Mouse (Mus musculus): ENCODE measurements around the gene Camsap2. TPM values are rescaled to one million over a fixed set of nuclear protein-coding genes. Genes with fewer than 3 reads are reported as not detected.

Gene Camsap2
- total RNA-seq, 2 experiments from 2014 or later, result 135 to 137 TPM

DNA sequence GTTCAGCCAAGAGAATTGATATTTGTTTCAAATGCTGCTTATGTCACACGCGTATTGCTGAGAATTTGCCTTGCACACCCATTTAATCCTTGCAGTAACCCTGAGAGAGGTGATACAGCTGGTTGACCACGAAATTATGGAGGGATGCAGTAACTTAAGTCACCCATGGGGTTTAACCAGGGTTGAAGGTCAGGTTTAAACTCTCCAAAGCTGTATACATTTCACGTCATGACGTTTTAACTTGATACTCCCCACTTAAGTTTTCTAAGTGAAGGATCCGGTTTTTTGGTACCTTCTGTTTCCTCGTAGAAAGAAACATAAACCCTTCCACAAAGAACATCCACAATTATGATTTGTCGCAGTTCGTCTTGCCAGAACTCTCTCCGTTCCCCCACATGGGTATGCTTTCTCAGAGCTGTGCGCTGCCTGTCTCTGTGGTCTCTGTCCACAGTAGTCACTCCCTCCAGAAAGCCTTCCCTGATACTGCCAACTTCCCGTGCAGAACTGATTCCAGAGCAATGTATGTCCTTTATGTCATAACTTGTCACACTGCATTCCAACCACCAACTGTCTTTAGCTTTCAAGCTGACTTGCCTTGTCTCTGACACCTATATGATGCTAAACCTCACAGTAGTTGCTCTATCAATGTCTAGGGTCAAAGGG is 600 bp upstream of the Camsap2 start:
- peak in 1 of 2 experiments; percentile 31 for DNase-seq (ENCODE audit: low spot score in 2 of 2)
- intact Hi-C loops (cut with DNase I), result loop anchor here (1.0 to 2.0 kb wide), 2 partner anchors 69 to 112 kb away; partner anchors contain the start of gene Ddx59

DNA sequence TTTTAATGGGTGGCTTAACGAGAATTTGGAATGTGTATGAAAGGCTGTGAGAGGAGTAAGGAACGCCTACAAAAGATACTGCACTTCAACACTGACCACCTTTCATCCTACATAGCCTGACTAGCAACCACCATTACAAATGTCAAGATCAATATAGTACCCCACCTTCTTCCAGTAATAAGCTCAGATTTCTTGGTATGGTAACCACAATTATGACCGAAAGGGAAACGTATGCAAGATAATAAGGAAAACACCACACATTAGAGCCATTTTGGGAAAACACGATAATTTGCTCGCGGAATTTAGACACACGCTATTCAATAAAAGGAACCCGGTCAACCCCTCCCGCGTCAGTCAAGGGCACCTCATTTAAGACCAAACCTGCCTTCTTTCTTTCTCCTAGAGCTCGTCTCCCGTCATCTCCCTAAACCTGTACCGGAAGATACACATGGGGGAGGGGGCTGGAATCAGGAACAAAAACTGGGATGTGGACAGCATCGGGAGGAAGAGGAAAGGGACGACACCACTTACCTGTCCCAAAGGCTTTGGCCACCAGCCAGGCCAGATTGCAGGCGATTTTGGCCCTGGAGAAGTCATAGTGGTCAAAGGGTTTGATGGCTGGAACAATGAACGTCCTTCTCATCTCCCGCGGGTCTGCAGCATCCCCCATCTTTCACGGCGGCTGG is 993 bp downstream of the Camsap2 start:
- peak in 1 of 2 experiments; percentile 43 for DNase-seq (ENCODE audit: low spot score in 2 of 2)
- intact Hi-C loops (cut with DNase I), result no loop called here

DNA sequence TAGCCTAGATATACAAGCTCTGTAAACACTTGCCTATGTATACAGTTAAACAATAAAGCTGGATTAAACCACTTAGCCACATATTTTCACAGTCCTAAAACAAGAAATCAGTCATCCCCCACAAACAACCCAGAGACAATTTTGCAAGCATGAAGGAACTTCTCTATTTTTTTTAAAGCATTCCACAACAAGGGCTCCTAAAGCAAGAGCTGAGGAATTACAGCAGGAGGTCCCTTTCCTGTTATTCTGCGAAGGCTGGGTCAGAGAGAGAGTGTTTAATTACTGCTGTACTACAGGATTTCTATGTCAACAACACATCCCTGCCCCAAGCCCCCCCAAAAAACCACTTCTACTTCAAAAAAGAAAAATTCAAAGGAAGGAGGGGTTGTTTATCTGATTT is 1.6 kb downstream of the Camsap2 start:
- DNase-seq (ENCODE audit: low spot score in 2 of 2), result no peak
- intact Hi-C loops (cut with DNase I), result no loop called here

DNA sequence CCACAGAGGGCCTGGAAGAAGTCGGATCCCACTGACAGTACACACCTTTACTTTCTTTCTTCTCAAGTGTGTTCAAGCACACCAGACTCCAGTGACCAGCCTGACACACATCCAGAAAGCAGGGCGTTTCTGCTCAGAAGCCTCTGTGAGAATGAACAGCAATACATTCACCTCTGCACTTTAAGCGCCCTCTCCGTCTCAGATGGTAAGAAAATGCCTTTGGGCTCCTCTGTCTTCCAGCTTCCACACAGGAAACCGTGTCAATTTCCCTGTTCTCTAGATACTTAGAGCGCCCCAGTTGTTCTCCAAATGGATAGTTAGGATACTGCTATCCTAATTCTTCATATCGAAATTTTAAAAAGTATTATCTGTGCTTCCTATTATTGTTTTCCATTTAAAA is 2.2 kb downstream of the Camsap2 start:
- intact Hi-C loops (cut with DNase I), result loop anchor here (2.0 kb wide), 1 partner anchor 57 kb away; no protein-coding TSS in a partner anchor
- no peak for DNase-seq (ENCODE audit: low spot score in 2 of 2)

DNA sequence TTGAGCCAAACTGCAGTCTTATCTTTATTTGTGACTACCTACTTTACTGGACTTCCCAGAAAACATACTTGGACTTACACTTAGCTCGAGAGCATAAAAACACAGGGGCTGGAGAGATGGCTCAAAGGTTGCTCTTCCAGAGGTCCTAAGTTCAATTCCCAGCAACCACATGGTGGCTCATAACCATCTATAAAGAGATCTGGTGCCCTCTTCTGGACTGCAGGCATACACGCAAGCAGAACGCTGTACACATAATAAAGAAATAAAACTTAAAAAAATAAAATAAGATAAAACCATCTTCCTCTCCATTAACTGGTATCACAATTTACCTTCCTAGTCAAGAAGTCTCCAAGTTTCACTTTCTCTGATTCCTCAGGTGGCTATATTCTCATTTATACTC is 5.4 kb downstream of the Camsap2 start:
- intact Hi-C loops (cut with DNase I), result no loop called here
- no peak for DNase-seq (ENCODE audit: low spot score in 2 of 2)

DNA sequence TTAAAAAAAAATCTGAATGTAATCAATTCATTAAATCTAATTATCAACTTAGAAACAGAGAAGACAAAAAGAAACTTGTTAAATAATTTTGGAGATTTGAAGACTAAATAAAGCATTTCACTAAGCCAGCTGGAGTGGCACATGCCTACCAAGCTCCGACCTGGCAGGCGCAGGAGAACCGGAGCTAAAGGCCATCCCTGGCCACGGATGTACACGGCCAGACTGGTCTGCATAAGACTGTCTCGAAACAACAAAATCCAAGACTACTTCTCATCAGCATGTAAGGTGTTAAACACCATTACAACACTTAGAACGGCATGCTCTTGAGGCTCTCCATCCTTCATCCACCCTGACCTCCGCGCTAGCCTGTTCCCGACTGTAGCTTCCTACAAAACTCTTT is 11.2 kb downstream of the Camsap2 start:
- intact Hi-C loops (cut with DNase I), result no loop called here
- DNase-seq (ENCODE audit: low spot score in 2 of 2), result no peak

DNA sequence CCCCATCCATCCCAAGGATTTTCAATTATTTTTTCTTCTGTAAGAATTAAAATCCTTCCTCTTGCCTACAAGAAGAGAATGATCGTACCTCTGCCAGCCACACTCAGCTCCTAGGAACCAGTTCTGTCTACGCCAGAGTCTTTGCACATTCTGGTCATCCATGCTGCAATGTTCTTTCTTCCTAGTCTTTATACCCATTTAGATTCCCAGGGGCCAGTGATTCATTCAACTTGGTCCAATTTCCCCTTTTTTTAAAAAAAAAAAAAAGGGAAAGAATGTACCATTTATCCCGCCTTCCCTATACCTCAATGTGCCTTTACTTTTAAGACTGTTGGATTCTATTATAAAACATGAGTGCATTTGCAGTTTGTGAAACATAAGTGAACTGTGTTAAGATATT is 12.4 kb downstream of the Camsap2 start:
- intact Hi-C loops (cut with DNase I), result no loop called here
- DNase-seq (ENCODE audit: low spot score in 2 of 2), result no peak

DNA sequence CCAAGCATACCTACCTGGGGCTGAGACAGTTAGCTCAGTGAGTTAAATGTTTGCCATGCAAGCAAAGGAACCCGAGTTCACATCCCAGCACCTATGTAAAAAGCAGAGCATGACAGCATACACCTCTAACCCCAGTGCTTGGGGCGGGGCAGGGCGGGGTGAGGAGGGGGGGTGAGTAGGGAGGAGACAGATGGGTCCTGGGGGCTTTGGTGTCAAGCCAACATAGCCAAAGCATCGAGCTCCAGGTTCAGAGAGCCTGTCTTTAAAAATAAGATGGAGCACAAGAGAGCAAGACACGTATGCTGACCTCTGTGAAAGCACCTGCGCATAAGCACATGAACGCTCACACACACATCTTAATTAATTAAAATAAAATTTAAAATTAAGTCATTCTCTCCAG is 12.8 kb downstream of the Camsap2 start:
- DNase-seq (ENCODE audit: low spot score in 2 of 2), result no peak
- intact Hi-C loops (cut with DNase I), result no loop called here

DNA sequence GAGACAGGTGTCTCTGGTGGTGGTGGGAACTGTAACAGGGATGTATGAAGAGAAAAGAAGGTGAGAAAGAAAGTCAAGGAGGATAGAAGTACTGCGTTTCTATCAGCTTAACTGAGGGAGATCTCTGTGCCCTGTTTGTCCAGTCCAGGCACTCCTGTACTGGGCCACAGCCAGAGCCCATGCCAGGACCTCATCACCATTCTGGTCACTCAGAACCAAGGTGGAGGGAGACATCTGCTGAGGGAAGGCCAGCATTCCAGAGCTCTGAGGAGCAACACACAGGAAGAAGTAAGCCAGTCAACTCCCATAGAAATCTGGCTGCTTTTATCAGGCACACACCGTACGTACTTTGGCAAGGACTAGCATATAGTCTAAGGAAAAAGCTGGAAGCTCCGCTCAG is 14.1 kb downstream of the Camsap2 start:
- intact Hi-C loops (cut with DNase I), result no loop called here
- DNase-seq (ENCODE audit: low spot score in 2 of 2), result no peak

DNA sequence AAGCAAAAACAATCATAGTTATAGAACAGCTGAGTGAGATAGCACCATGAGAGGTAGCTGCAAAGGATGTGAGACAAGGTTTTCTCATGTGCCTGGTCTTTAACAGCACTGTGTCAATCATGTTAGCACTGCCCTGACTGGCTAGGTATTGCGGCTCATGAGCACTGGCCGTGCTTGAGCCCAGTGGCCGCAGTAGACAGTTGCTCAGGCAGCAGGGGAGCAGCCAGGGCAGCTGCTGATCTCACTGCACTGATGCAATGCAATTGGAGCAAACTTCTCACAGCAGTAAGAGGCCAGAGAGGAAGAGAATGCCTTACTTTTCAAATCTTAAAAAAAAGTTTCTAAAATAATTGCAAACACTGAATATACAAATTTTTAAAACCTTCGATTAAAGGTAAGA is 16.5 kb downstream of the Camsap2 start:
- intact Hi-C loops (cut with DNase I), result no loop called here
- DNase-seq (ENCODE audit: low spot score in 2 of 2), result no peak

DNA sequence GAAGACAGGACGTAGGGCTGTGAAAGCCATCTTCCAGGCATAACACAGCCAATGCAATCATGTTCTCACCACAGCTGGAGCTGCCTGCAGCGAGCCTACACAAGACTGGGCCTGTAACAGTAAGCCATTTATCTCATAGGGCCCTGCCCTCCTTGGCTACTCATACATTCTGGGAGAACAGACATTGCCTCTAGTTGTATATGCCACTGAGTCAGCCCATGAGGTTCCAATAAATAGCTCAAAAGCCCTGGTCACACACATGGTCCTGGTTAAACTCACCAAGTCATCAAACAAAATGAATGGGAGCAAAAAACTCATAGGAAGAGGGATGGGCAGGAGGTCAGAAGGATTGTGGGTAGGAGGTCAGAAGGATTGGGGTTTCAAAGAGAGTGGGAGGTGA is 17.3 kb downstream of the Camsap2 start:
- DNase-seq (ENCODE audit: low spot score in 2 of 2), result no peak
- intact Hi-C loops (cut with DNase I), result no loop called here

DNA sequence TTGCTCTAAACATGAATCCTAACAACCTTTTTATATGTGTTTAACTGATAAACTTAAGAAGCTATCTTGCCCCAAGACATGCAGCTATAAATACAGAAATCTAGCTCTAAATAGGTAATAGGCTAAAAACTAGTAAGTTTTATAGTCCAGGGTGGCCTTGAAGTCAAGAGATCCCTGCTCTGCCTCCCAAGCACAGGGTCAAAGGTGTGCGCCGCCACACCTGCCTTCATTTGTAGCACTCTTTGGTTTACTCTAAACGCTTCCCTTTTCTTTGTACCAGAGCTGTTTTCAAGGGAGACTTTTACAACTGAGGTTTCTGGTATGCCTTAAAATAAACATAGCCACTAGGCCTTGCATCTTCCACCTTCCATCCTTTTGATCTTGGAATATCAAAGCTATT is 18.3 kb downstream of the Camsap2 start:
- intact Hi-C loops (cut with DNase I), result no loop called here

DNA sequence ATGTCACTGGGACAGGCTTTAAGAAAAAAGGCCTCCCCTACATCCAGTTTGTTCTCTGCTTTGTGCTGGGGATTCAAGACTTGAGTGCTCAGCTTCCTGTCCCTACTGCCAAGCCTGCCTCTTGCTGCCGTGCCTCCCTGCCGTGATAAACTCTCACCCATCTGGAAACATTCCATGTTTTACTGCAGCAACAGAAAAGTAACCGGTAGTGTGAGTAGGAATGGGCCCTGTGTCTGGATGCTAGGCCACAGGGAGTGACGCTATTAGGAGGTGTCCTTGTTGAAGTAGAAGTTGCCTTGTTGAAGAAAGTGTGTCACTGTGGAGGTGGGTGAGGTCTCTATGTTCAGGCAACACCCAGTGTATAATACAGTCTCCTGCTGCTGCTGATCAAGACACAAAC is 20.0 kb downstream of the Camsap2 start:
- intact Hi-C loops (cut with DNase I), result no loop called here
- DNase-seq (ENCODE audit: low spot score in 2 of 2), result peak in 1 of 2 experiments; percentile 22

More for the DNA sequence above, 18.3 kb downstream of the Camsap2 start:
- DNase-seq (ENCODE audit: low spot score in 2 of 2), result no peak

DNA sequence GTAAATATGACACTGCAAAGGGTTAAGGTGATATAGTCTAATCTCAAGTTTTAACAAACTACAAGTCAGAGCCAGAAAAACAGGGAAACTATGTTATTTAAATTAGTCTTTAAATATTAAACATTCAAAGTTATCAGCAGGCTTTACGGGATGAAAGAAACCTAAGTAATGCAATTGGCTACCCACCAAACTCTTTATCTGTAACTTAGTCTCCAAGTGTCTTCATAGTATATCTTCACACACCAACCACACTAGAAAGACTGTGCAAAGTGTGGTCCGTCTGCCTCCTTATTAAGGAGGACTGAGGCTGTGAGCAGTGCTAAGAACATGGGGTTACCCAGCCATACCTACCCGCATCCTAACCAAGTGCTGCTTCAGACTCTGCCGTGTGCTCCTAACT is 23.6 kb downstream of the Camsap2 start:
- no peak for DNase-seq (ENCODE audit: low spot score in 2 of 2)
- intact Hi-C loops (cut with DNase I), result no loop called here

DNA sequence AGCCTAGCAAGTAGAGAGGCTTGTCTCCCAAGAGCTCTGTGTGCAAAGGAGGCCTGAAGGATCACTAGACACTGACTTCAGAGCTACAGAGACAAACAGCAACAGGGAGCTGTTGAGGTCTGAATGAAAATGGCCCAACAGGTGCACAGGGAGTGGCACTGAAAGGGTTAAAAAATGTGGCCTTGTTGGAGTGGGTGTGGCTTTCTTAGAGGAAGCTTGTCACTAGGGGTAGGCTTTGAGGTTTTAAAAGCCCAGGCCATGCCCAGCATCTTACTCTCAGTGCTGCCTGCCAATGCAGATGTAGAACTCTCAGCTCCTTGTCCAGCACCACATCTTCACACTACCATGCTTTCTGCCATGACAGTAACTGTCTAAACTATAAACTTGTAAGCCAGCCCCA is 29.6 kb downstream of the Camsap2 start:
- DNase-seq (ENCODE audit: low spot score in 2 of 2), result no peak
- intact Hi-C loops (cut with DNase I), result no loop called here

DNA sequence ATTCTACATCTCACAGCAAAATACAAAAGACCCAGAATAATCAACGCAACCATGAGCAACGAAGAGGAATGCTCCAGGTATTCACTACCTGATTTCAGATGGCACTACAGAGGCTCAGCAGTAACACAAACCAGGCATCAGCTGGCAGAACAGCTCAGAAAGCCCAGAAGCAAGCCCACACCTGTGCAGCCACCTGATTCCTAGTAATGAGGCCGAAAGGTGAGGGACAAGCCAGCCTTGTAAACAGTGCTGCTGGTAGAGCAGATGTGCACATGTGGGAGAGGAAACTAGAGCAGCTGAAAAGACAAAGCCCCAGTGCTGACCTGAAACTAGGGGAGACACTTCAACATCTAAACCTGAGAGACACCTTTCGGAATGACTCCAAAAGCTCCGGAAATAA is 36.7 kb downstream of the Camsap2 start:
- intact Hi-C loops (cut with DNase I), result loop anchor here (5.0 kb wide), 1 partner anchor 148 kb away; no protein-coding TSS in a partner anchor
- no peak for DNase-seq (ENCODE audit: low spot score in 2 of 2)

DNA sequence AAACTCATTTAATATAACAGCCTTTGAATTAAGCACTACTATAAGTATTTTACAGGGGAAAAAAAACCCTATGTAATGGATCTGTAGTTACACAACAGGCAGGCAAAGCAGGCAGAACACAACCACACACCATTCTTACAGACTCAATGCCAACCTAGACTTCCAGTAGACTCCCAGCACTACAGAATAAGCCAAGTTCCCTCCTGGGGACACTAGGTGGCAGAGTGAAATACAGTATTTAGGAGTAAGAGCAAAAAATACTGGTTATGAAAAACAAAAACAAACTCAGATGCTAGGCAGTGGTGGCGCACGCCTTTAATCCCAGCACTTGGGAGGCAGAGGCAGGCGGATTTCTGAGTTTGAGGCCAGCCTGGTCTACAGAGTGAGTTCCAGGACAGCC is 39.5 kb downstream of the Camsap2 start:
- DNase-seq (ENCODE audit: low spot score in 2 of 2), result peak in 1 of 2 experiments; percentile 38
- intact Hi-C loops (cut with DNase I), result loop anchor here (5.0 kb wide), 1 partner anchor 151 kb away; no protein-coding TSS in a partner anchor

DNA sequence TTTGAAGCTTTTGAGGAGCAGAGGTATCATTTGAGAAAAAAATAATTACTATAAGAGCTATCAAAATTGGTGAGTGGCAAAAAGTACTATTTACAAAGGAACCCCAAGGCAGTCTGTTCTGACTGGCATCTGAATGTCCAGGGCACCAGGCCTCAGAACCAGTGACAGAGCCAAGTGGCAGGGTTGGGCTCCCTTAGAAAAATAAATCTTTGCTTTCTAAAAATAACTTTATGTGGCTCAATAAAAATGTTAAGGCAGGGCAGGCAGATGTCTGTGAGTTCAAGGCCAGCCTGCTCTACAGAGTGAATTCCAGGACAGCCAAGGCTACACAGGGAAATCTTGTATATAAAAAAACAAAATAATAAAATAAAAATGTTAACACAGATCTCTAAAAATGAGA is 51.9 kb downstream of the Camsap2 start:
- intact Hi-C loops (cut with DNase I), result loop anchor here (5.0 kb wide), 1 partner anchor 163 kb away; no protein-coding TSS in a partner anchor
- DNase-seq (ENCODE audit: low spot score in 2 of 2), result no peak

DNA sequence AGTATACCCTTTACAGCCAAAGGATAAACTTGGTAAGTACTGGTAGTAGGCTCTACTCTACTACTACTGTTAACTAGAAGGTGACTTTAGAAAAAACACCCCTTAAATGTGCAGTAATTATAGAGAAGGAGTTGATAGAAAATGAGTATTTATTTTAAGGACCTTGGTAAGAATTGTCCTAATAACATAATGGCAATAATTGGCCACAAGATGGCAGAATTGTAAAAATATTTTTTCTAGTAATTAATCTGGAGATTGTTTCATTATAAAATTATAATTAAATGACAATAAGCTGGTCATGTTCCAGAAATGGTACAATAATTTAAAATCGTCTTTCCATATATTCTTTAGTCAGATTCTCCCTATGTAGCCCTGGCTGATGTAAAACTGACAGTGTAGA is 56.1 kb downstream of the Camsap2 start:
- intact Hi-C loops (cut with DNase I), result loop anchor here (5.0 to 10.0 kb wide), 2 partner anchors 167 to 235 kb away; no protein-coding TSS in a partner anchor
- DNase-seq (ENCODE audit: low spot score in 2 of 2), result no peak

DNA sequence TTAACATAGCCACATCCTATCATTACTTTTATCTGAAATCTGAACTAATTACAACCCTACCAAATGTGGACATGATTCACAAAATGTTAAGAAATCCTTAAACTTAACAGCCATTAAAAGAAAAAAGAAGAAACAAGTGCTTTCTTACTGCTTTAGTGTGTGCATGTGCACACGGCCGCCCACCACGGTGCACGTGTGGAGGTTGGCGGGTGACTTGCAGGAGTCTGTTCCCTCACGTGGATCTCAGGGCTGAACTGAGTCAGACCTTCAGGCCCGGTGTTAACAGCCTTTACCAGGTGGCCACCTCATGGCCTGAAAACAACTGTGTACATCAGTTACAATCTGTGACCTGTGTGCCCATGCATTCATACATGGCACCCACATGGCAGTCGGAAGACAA is 68.5 kb downstream of the Camsap2 start:
- intact Hi-C loops (cut with DNase I), result no loop called here
- DNase-seq (ENCODE audit: low spot score in 2 of 2), result no peak

DNA sequence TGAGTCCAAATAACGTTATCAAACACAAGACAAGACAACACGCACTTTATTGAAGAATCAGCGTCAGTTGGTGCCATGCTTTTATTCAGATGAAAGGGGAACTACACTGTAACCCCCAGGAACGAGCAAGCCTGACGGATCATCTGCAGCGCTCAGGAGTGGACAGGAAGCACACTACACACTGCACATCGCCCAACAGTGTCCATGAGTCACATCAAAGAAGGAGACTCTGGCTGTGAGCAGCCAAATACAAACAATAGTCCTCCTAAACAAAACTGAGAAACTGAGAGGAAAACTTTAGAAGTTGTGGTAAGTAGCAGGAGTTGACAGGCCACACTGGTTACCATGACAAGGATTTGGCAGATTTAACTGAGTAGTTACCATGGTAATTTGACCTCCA is 77.7 kb downstream of the Camsap2 start:
- intact Hi-C loops (cut with DNase I), result no loop called here
- DNase-seq (ENCODE audit: low spot score in 2 of 2), result no peak
